Mouse (Mus musculus) bone marrow macrophage, adult 2 months (primary cell): Measurements from ENCODE around the gene Macrod2. TPM values are rescaled to one million over a fixed set of nuclear protein-coding genes. Genes with fewer than 3 reads are reported as not detected.

ENCODE experiments used
- H3K27ac ChIP-seq: 2 replicates; pipeline ENCODE4 v1.5.1; 2012; ENCODE audit warnings: low read depth, low read length; ENCODE audit not compliant: insufficient read depth
- H3K4me1 ChIP-seq: 2 replicates; pipeline ENCODE4 v1.6.1; 2012; ENCODE audit warnings: low read length; ENCODE audit not compliant: control insufficient read depth, insufficient read depth
- H3K4me3 ChIP-seq: 2 replicates; pipeline ENCODE4 v1.5.1; 2012; ENCODE audit warnings: mild to moderate bottlenecking, low read length, moderate library complexity; ENCODE audit not compliant: insufficient read depth
- CTCF ChIP-seq: IDR thresholded peaks from 2 replicates; pipeline ENCODE4 v1.5.1; 2012; ENCODE audit warnings: low read depth, mild to moderate bottlenecking, low read length, moderate library complexity
- POLR2A ChIP-seq: IDR thresholded peaks from 2 replicates; pipeline ENCODE4 v1.6.1; 2012; ENCODE audit warnings: mild to moderate bottlenecking, low read depth, low read length, borderline replicate concordance
- polyA plus RNA-seq: library from polyadenylated mRNA; stranded (reverse); fragments of >200 nt; gene quantifications from 2 replicates; pipeline ENCODE4 v1.2.4, GENCODE M21; 2012; ENCODE audit not compliant: missing spikeins, insufficient read depth, insufficient read length

Macrod2 gene
- polyA plus RNA-seq, 1 experiment = 3.0 TPM

GRCm38 (mm10) chr2:140774808-140775370 is 379.8 kb downstream of the Macrod2 start:
- peaks cover 7% of the 10 kb centered on the region for H3K4me1 ChIP-seq
- no peak overlapping the region for H3K27ac ChIP-seq
- no peak overlapping the region for H3K4me3 ChIP-seq
- TF ChIP-seq POLR2A = no peak
- no peak for TF ChIP-seq CTCF

- H3K4me3 ChIP-seq = no peak overlapping the region
- no peak overlapping the region for H3K27ac ChIP-seq
- TF ChIP-seq POLR2A (no peak), CTCF (no peak)
- peaks cover 7% of the 10 kb centered on the region for H3K4me1 ChIP-seq
Measured at GRCm38 (mm10) chr2:140775448-140776101, 380.5 kb downstream of the Macrod2 start.

- H3K4me1 ChIP-seq = peaks cover 15% of the 10 kb centered on the region
- peak overlapping the region; percentile 41 for H3K27ac ChIP-seq
- H3K4me3 ChIP-seq = peak overlapping the region; percentile 50
- TF ChIP-seq POLR2A (no peak), CTCF (no peak)
Measured at GRCm38 (mm10) chr2:140778212-140778611, 383.1 kb downstream of the Macrod2 start.

GRCm38 (mm10) chr2:140783041-140783440 is 387.9 kb downstream of the Macrod2 start:
- H3K4me3 ChIP-seq = no peak overlapping the region
- H3K4me1 ChIP-seq = peaks cover 27% of the 10 kb centered on the region
- TF ChIP-seq CTCF (no peak), POLR2A (no peak)
- no peak overlapping the region for H3K27ac ChIP-seq

GRCm38 (mm10) chr2:140784626-140785025 is 389.5 kb downstream of the Macrod2 start:
- no peak overlapping the region for H3K4me3 ChIP-seq
- peaks cover 24% of the 10 kb centered on the region for H3K4me1 ChIP-seq
- TF ChIP-seq POLR2A (no peak), CTCF (no peak)
- H3K27ac ChIP-seq = no peak overlapping the region

GRCm38 (mm10) chr2:140790363-140790762 is 395.3 kb downstream of the Macrod2 start:
- peaks cover 14% of the 10 kb centered on the region for H3K4me1 ChIP-seq
- no peak overlapping the region for H3K4me3 ChIP-seq
- no peak for TF ChIP-seq POLR2A
- TF ChIP-seq CTCF = no peak
- H3K27ac ChIP-seq = no peak overlapping the region

GRCm38 (mm10) chr2:140793886-140794608 is 398.9 kb downstream of the Macrod2 start:
- Histone ChIP-seq H3K4me1 (peaks cover 14% of the 10 kb centered on the region), H3K27ac (peak overlapping the region; percentile 12), H3K4me3 (no peak overlapping the region)
- TF ChIP-seq POLR2A = no peak
- TF ChIP-seq CTCF = no peak

- Histone ChIP-seq H3K4me1 (no peaks in the 10 kb centered on the region), H3K27ac (no peak overlapping the region), H3K4me3 (no peak overlapping the region)
- TF ChIP-seq POLR2A (no peak), CTCF (no peak)
Measured at GRCm38 (mm10) chr2:140811693-140812092, 416.6 kb downstream of the Macrod2 start.

GRCm38 (mm10) chr2:140819391-140820120 is 424.4 kb downstream of the Macrod2 start:
- TF ChIP-seq CTCF (no peak), POLR2A (no peak)
- H3K4me1 ChIP-seq = no peaks in the 10 kb centered on the region
- no peak overlapping the region for H3K27ac ChIP-seq
- H3K4me3 ChIP-seq = no peak overlapping the region

- peaks cover 2% of the 10 kb centered on the region; the same call in 1 of the 2 replicates for H3K4me1 ChIP-seq
- no peak overlapping the region for H3K27ac ChIP-seq
- TF ChIP-seq CTCF = no peak
- TF ChIP-seq POLR2A = no peak
- H3K4me3 ChIP-seq = no peak overlapping the region
Measured at GRCm38 (mm10) chr2:140822378-140822777, 427.3 kb downstream of the Macrod2 start.
